23 mouse cellular contexts compared by ENCODE assay signal in the genomic region with DNA sequence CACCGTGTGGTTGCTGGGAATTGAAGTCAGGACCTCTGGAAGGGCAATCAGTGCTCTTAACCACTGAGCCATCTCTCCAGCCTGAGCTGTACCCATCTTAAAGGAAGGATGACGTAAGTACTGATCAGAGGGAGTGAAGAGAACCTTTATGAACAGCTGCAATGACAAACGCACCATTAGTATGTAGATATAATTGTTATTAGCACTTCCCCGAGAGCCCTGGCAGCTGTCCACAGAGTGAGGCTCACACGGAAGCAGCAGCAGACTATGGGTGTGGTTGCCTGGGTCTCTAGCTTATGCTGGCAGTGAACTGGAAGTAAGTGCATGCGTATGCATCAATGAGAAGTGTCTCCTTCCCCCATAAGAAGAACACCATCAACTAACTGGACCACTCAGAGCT.
DNase-seq lines count a peak whose midpoint lies in the region; ATAC-seq and TF ChIP-seq lines count a peak whose summit lies in the region.
"Had no signal": no experiment of that assay in that cellular context is flagged by ENCODE, and none has a peak within 500 bp of the region (broad histone marks: within the 10 kb centered on the region; RNA-seq: fewer than 3 reads in every experiment).

No protein-coding gene starts in this region.

- no peak for TF ChIP-seq CTCF in stomach, postnatal 0 days (IDR thresholded peaks at IDR 0.05; ENCODE audit: low read depth)

- no peaks in the 10 kb centered on the region for H3K36me3 ChIP-seq in stomach, postnatal 0 days (ENCODE audit: control insufficient read depth, insufficient read depth, low read length)
- H3K36me3 ChIP-seq: G1E; heart, embryonic 10.5 days; heart, embryonic 13.5 days had no signal

- H3K4me1 ChIP-seq in stomach, postnatal 0 days (replicated peaks; ENCODE audit: control insufficient read depth, insufficient read depth), result no peaks in the 10 kb centered on the region
- H3K4me1 ChIP-seq: forebrain, embryonic 15.5 days; heart, embryonic 10.5 days; heart, embryonic 13.5 days had no signal

- peak; percentile 35 for DNase-seq in retina, postnatal 1 day
- DNase-seq in retina, embryonic 14.5 days (ENCODE audit: low spot score), result no peak
- DNase-seq in MN1 (ENCODE audit: low spot score) (peak; percentile 48), ZHBTc4 (ENCODE audit: low read depth, low spot score) (peak; percentile 74), adipocyte (ENCODE audit: low spot score) (no peak)
- DNase-seq in stomach, postnatal 0 days (ENCODE audit: low spot score), result peak; percentile 32
- DNase-seq in urinary bladder, adult 18-20 months (ENCODE audit: low spot score in 2 of 2), result no peak
- DNase-seq in natural killer cell, adult 2 months (ENCODE audit: low spot score in 2 of 2), result no peak
- DNase-seq: adrenal gland, adult 8-10 months; adrenal gland, postnatal 25 days; cerebellum, adult 18-20 months; cerebellum, adult 9-10 months; gastrocnemius, postnatal 36 days; heart, adult 2 months; heart, postnatal 14 days had no signal

- no peaks in the 10 kb centered on the region for H3K9me3 ChIP-seq in stomach, postnatal 0 days (ENCODE audit: control insufficient read depth, low read length)
- H3K9me3 ChIP-seq: forebrain, embryonic 15.5 days; heart, embryonic 10.5 days; heart, embryonic 13.5 days had no signal

- H3K27me3 ChIP-seq in stomach, postnatal 0 days (ENCODE audit: control insufficient read depth, insufficient read depth, low read length), result no peaks in the 10 kb centered on the region
- H3K27me3 ChIP-seq: forebrain, embryonic 15.5 days; heart, embryonic 13.5 days had no signal

- H3K9ac ChIP-seq in stomach, postnatal 0 days (ENCODE audit: low read length), result no peak overlapping the region
- H3K9ac ChIP-seq: forebrain, embryonic 15.5 days; heart, embryonic 13.5 days; hindbrain, embryonic 14.5 days had no signal

- no peak for TF ChIP-seq EP300 in stomach, postnatal 0 days (optimal IDR thresholded peaks at IDR 0.05)

- H3K4me2 ChIP-seq in stomach, postnatal 0 days (replicated peaks; ENCODE audit: low read depth), result no peak overlapping the region
- H3K4me2 ChIP-seq: forebrain, embryonic 15.5 days; heart, embryonic 13.5 days; hindbrain, embryonic 14.5 days had no signal

- 46% methylated on average over 6 of the region's 6 CpGs for WGBS in stomach, postnatal 0 days

- ATAC-seq in stomach, postnatal 0 days (ENCODE audit: low FRiP score, low TSS enrichment), result 0 out of 2 replicates have a peak, but pooled peaks have one; percentile 21
- ATAC-seq: forebrain, embryonic 15.5 days; hindbrain, postnatal 0 days; inflammation-experienced regulatory T-cells, adult 6 months; intestine, embryonic 16.5 days had no signal

- H3K4me3 ChIP-seq in stomach, postnatal 0 days (ENCODE audit: low read depth, low read length), result no peak overlapping the region
- H3K4me3 ChIP-seq: forebrain, embryonic 15.5 days; heart, adult 2 months; heart, embryonic 10.5 days; heart, embryonic 13.5 days had no signal

- no peak overlapping the region for H3K27ac ChIP-seq in stomach, postnatal 0 days (replicated peaks)
- H3K27ac ChIP-seq: forebrain, embryonic 15.5 days; heart, adult 2 months; heart, embryonic 10.5 days; heart, embryonic 13.5 days; hindbrain, embryonic 14.5 days; hindbrain, postnatal 0 days had no signal

Comparison
In these comparisons a context has a peak if more than half of its experiments do, and no peak if none do; other contexts are left out.
1. DNase-seq: peak in retina, postnatal 1 day (single experiment), MN1 (single experiment), ZHBTc4 (single experiment) and stomach, postnatal 0 days (single experiment); none in retina, embryonic 14.5 days (single experiment), urinary bladder, adult 18-20 months (0 of 2), natural killer cell, adult 2 months (0 of 2) and adipocyte (single experiment).